Mouse (Mus musculus): ENCODE results near the gene Ccdc73.

- TF ChIP-seq MAX (IDR thresholded peaks at IDR 0.05; ENCODE audit: low read length) (no peak), NRF1 (IDR thresholded peaks at IDR 0.05; ENCODE audit: low read depth, low read length) (no peak), HCFC1 (IDR thresholded peaks at IDR 0.05; ENCODE audit: low read depth, low read length) (no peak), E2F4 (IDR thresholded peaks at IDR 0.05; ENCODE audit: insufficient replicate concordance, low read depth, low read length) (no peak), RCOR1 (conservative IDR thresholded peaks at IDR 0.05; ENCODE audit: low read depth, low read length) (no peak), CTCF (conservative IDR thresholded peaks at IDR 0.05 in 1 of 2, IDR thresholded peaks at IDR 0.05 in 1 of 2; ENCODE audit: low read depth in 2 of 2, low read length in 2 of 2) (no peak), ZC3H11A (IDR thresholded peaks at IDR 0.05; ENCODE audit: low read depth, low read length) (no peak), TBP (conservative IDR thresholded peaks at IDR 0.05; ENCODE audit: low read depth, low read length) (no peak), MEF2A (IDR thresholded peaks at IDR 0.05; ENCODE audit: borderline replicate concordance, low read depth, low read length) (no peak), USF2 (conservative IDR thresholded peaks at IDR 0.05; ENCODE audit: low read depth, low read length) (no peak), ELF1 (IDR thresholded peaks at IDR 0.05; ENCODE audit: low read depth, low read length) (no peak)
These were observed 8.5 kb upstream of the Ccdc73 start for GRCm38 (mm10) chr2:104859060-104859459.

All from CH12.LX (cell line).